Mouse (Mus musculus) MEL (cell line): ENCODE data around the gene Drc3.

ENCODE experiments used
- MAX ChIP-seq: IDR thresholded peaks from 2 replicates; pipeline ENCODE4 v1.6.1; 2011; ENCODE audit warnings: low read length, improper control_type of control experiment
- POLR2A ChIP-seq, 2 experiments: IDR thresholded peaks; 2 replicates each; pipeline ENCODE4 v1.6.1; 2011 to 2012; ENCODE audit warnings: low read length in 2 of 2, mild to moderate bottlenecking in 2 of 2, control low read depth in 1 of 2, improper control_type of control experiment in 1 of 2, low read depth in 1 of 2, moderate library complexity in 1 of 2; ENCODE audit not compliant: control insufficient read depth in 1 of 2, insufficient read depth in 1 of 2, poor library complexity in 1 of 2
- RAD21 ChIP-seq: IDR thresholded peaks from 2 replicates; pipeline ENCODE4 v1.6.1; 2011; ENCODE audit warnings: mild to moderate bottlenecking, low read depth, low read length, improper control_type of control experiment

DNA sequence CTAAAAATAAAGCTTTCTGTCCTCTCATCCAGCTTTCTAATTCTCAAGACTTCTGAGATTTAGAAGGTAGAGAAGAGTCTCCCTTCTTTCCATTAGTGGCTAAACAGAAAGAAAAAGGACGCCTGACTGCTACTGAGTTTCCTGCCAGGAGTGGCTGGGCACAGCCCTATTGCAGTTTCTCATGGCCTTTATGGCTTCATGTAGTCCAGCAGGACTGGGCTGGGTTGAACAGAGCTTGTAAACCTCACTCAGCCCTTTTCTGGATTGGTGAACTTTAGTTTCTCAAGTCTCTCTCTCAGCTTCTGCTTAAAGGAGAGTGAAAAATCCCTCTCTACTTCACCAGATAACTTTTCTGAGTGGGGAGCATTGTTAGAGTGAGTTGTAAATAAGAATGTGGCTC is 73.3 kb downstream of the Drc3 start:
- no peak for TF ChIP-seq RAD21
- TF ChIP-seq POLR2A (IDR thresholded peaks at IDR 0.05; ENCODE audit: control insufficient read depth in 1 of 2, insufficient read depth in 1 of 2, low read depth in 1 of 2, low read length in 2 of 2, poor library complexity in 1 of 2): no peak
- no peak for TF ChIP-seq MAX
